ENCODE assay signal across 8 mouse cellular contexts in the genomic region with DNA sequence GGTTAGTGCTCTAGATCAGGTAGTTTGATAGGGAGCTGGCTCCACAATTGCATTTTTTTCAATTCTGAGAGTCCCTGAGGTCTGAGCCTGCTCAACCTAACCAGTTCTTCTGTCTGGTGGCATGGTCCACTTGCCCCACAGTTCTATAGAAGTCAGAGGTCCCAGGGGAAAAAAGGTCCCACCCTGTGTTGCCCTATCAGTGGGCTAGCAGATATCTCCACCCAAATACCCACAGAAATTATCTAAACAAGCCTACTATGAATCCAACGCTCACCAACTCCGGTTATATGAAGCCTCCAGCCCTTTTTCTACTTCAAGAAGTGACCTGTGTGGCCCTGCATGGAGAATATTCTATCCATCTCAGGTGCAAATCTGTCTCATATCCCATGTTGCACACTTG. TPM values are rescaled to one million over a fixed set of nuclear protein-coding genes. Genes with fewer than 3 reads are reported as not detected.
DNase-seq lines count a peak whose midpoint lies in the region; ATAC-seq lines count a peak whose summit lies in the region.
"Had no signal": no experiment of that assay in that cellular context is flagged by ENCODE, and none has a peak within 500 bp of the region (broad histone marks: within the 10 kb centered on the region; RNA-seq: fewer than 3 reads in every experiment).

No protein-coding gene starts in this region.

- no peak for DNase-seq in hindbrain, embryonic 14.5 days (ENCODE audit: low spot score)
- no peak for DNase-seq in hindbrain, embryonic 10.5 days (ENCODE audit: low spot score)
- DNase-seq in neural tube, embryonic 10.5 days (ENCODE audit: extremely low spot score, low spot score), result no peak
- DNase-seq in right cerebral cortex, postnatal 36 days (ENCODE audit: low spot score in 2 of 2), result no peak

- H3K27ac ChIP-seq in hindbrain, embryonic 14.5 days, result peak overlapping the region; percentile 58; the same call in 1 of the 2 replicates
- H3K27ac ChIP-seq in hindbrain, embryonic 10.5 days, result no peak overlapping the region
- H3K27ac ChIP-seq in neural tube, embryonic 13.5 days (replicated peaks), result peak overlapping the region; percentile 59
- peak overlapping the region; percentile 84 for H3K27ac ChIP-seq in limb, embryonic 15.5 days
- peak overlapping the region; percentile 80 for H3K27ac ChIP-seq in stomach, embryonic 16.5 days (ENCODE audit: low read length)
- H3K27ac ChIP-seq: neural tube, embryonic 12.5 days had no signal

- H3K36me3 ChIP-seq in hindbrain, embryonic 14.5 days (replicated peaks; ENCODE audit: control insufficient read depth, insufficient read depth), result no peaks in the 10 kb centered on the region
- H3K36me3 ChIP-seq in hindbrain, embryonic 10.5 days, result no peaks in the 10 kb centered on the region
- no peaks in the 10 kb centered on the region for H3K36me3 ChIP-seq in neural tube, embryonic 13.5 days
- no peaks in the 10 kb centered on the region for H3K36me3 ChIP-seq in limb, embryonic 15.5 days
- no peaks in the 10 kb centered on the region for H3K36me3 ChIP-seq in stomach, embryonic 16.5 days (ENCODE audit: control insufficient read depth, insufficient read depth, low read length)
- H3K36me3 ChIP-seq: neural tube, embryonic 12.5 days had no signal

- H3K4me1 ChIP-seq in hindbrain, embryonic 14.5 days (replicated peaks; ENCODE audit: control insufficient read depth, insufficient read depth, low read length), result peaks cover 4% of the 10 kb centered on the region; the same call in 1 of the 2 replicates
- H3K4me1 ChIP-seq in hindbrain, embryonic 10.5 days (replicated peaks), result peaks cover 12% of the 10 kb centered on the region
- H3K4me1 ChIP-seq in neural tube, embryonic 13.5 days (replicated peaks), result peaks cover 10% of the 10 kb centered on the region
- H3K4me1 ChIP-seq in limb, embryonic 15.5 days, result peaks cover 16% of the 10 kb centered on the region
- peaks cover 4% of the 10 kb centered on the region; the same call in 1 of the 2 replicates for H3K4me1 ChIP-seq in stomach, embryonic 16.5 days (ENCODE audit: control insufficient read depth, insufficient read depth, low read length)
- H3K4me1 ChIP-seq: neural tube, embryonic 12.5 days had no signal

- no peak for ATAC-seq in hindbrain, embryonic 14.5 days (ENCODE audit: low FRiP score)
- ATAC-seq in neural tube, embryonic 13.5 days (ENCODE audit: low read depth), result no peak
- ATAC-seq in limb, embryonic 15.5 days (ENCODE audit: insufficient number of reproducible peaks, low FRiP score, low TSS enrichment, low read depth), result no peak
- no peak for ATAC-seq in stomach, embryonic 16.5 days (ENCODE audit: insufficient read depth, low FRiP score)

- H3K4me3 ChIP-seq in hindbrain, embryonic 14.5 days (replicated peaks; ENCODE audit: low read length), result no peak overlapping the region
- H3K4me3 ChIP-seq in hindbrain, embryonic 10.5 days, result no peak overlapping the region
- no peak overlapping the region for H3K4me3 ChIP-seq in neural tube, embryonic 13.5 days
- H3K4me3 ChIP-seq in limb, embryonic 15.5 days, result no peak overlapping the region
- H3K4me3 ChIP-seq in stomach, embryonic 16.5 days (replicated peaks; ENCODE audit: low read length), result no peak overlapping the region
- H3K4me3 ChIP-seq: neural tube, embryonic 12.5 days had no signal

- WGBS in hindbrain, embryonic 14.5 days, result 92% methylated on average over 2 of the region's 2 CpGs
- 91% methylated on average over 2 of the region's 2 CpGs for WGBS in hindbrain, embryonic 10.5 days
- 82% methylated on average over 2 of the region's 2 CpGs for WGBS in neural tube, embryonic 13.5 days
- 65% methylated on average over 2 of the region's 2 CpGs for WGBS in limb, embryonic 15.5 days
- WGBS in stomach, embryonic 16.5 days, result 60% methylated on average over 2 of the region's 2 CpGs

- no peak overlapping the region for H3K9ac ChIP-seq in hindbrain, embryonic 14.5 days
- no peak overlapping the region for H3K9ac ChIP-seq in neural tube, embryonic 13.5 days
- no peak overlapping the region for H3K9ac ChIP-seq in limb, embryonic 15.5 days
- H3K9ac ChIP-seq in stomach, embryonic 16.5 days (ENCODE audit: low read length), result no peak overlapping the region
- H3K9ac ChIP-seq: neural tube, embryonic 12.5 days had no signal

- H3K4me2 ChIP-seq in hindbrain, embryonic 14.5 days (replicated peaks), result no peak overlapping the region
- H3K4me2 ChIP-seq in neural tube, embryonic 13.5 days, result no peak overlapping the region
- H3K4me2 ChIP-seq in limb, embryonic 15.5 days, result no peak overlapping the region
- H3K4me2 ChIP-seq in stomach, embryonic 16.5 days (ENCODE audit: low read depth, low read length), result no peak overlapping the region; the same call in 1 of the 2 replicates
- H3K4me2 ChIP-seq: neural tube, embryonic 12.5 days had no signal

- no peaks in the 10 kb centered on the region for H3K27me3 ChIP-seq in hindbrain, embryonic 14.5 days (ENCODE audit: control insufficient read depth, insufficient read depth, low read length)
- no peaks in the 10 kb centered on the region for H3K27me3 ChIP-seq in hindbrain, embryonic 10.5 days (ENCODE audit: insufficient read depth, poor library complexity, severe bottlenecking)
- H3K27me3 ChIP-seq in neural tube, embryonic 13.5 days, result no peaks in the 10 kb centered on the region
- no peaks in the 10 kb centered on the region for H3K27me3 ChIP-seq in limb, embryonic 15.5 days
- no peaks in the 10 kb centered on the region for H3K27me3 ChIP-seq in stomach, embryonic 16.5 days (ENCODE audit: control insufficient read depth, insufficient read depth, low read length)
- H3K27me3 ChIP-seq: neural tube, embryonic 12.5 days had no signal

- no peaks in the 10 kb centered on the region for H3K9me3 ChIP-seq in hindbrain, embryonic 14.5 days (ENCODE audit: control insufficient read depth, low read length)
- no peaks in the 10 kb centered on the region for H3K9me3 ChIP-seq in hindbrain, embryonic 10.5 days
- no peaks in the 10 kb centered on the region for H3K9me3 ChIP-seq in neural tube, embryonic 13.5 days
- H3K9me3 ChIP-seq in limb, embryonic 15.5 days, result no peaks in the 10 kb centered on the region
- no peaks in the 10 kb centered on the region for H3K9me3 ChIP-seq in stomach, embryonic 16.5 days (replicated peaks; ENCODE audit: control insufficient read depth, low read length)
- H3K9me3 ChIP-seq: neural tube, embryonic 12.5 days had no signal

RNA-seq across cellular contexts. Expression of gene Lpcat1, which starts 20.9 kb away (rescaled TPM):
- 77.3 and 95.0 TPM in 2 replicates for polyA plus RNA-seq in hindbrain, embryonic 14.5 days (2014; fragmentation: Nextera tagmentation; extraction: Ambion mirVana)
- polyA plus RNA-seq in hindbrain, embryonic 10.5 days (2016; fragmentation: Nextera tagmentation; extraction: Ambion mirVana), result 58.1 and 66.3 TPM in 2 replicates
- polyA plus RNA-seq in neural tube, embryonic 13.5 days (2015; fragmentation: Nextera tagmentation; extraction: Ambion mirVana), result 51.7 and 55.0 TPM in 2 replicates
- 29.2 and 33.2 TPM in 2 replicates for polyA plus RNA-seq in limb, embryonic 15.5 days (2015; fragmentation: Nextera tagmentation; extraction: Ambion mirVana)
- polyA plus RNA-seq in stomach, embryonic 16.5 days (2015; fragmentation: Nextera tagmentation; extraction: Ambion mirVana), result 20.0 and 21.0 TPM in 2 replicates
